Mouse (Mus musculus) kidney, embryonic 15.5 days (tissue): ENCODE data around the gene Scpep1. TPM values are rescaled to one million over a fixed set of nuclear protein-coding genes. Genes with fewer than 3 reads are reported as not detected.
"Not testable (repeated sequence)": the region's sequence is repeated elsewhere in the genome, so short reads cannot be mapped to it uniquely, and the experiment has no call there.

Experiments
- ATAC-seq: fragments of 200-750 bp; cut with Nextera tagmentation; replicated peaks from 2 replicates; pipeline ENCODE4 v1.8.0; 2017; ENCODE audit warnings: moderate TSS enrichment; ENCODE audit not compliant: low FRiP score
- H3K27ac ChIP-seq: fragments of 300-500 bp; sonication (generic); 2 replicates; pipeline ENCODE4 v1.5.1; 2015; ENCODE audit warnings: mild to moderate bottlenecking, inconsistent platforms
- H3K27me3 ChIP-seq: fragments of 300-500 bp; sonication (generic); 2 replicates; pipeline ENCODE4 v1.6.1; 2015; ENCODE audit warnings: inconsistent platforms
- H3K36me3 ChIP-seq: fragments of 300-500 bp; sonication (generic); 2 replicates; pipeline ENCODE4 v1.6.1; 2015; ENCODE audit warnings: inconsistent platforms
- H3K4me1 ChIP-seq: fragments of 300-500 bp; sonication (generic); 2 replicates; pipeline ENCODE4 v1.6.1; 2015; ENCODE audit warnings: inconsistent platforms
- H3K4me2 ChIP-seq: fragments of 300-500 bp; sonication (generic); 2 replicates; pipeline ENCODE4 v1.6.1; 2015; ENCODE audit warnings: moderate library complexity, mild to moderate bottlenecking, inconsistent platforms
- H3K4me3 ChIP-seq: fragments of 300-500 bp; sonication (generic); replicated peaks from 2 replicates; pipeline ENCODE4 v1.5.1; 2015; ENCODE audit warnings: mild to moderate bottlenecking, inconsistent platforms
- H3K9ac ChIP-seq: fragments of 300-500 bp; sonication (generic); 2 replicates; pipeline ENCODE4 v1.6.1; 2015; ENCODE audit warnings: mild to moderate bottlenecking, inconsistent platforms
- H3K9me3 ChIP-seq: fragments of 300-500 bp; sonication (generic); replicated peaks from 2 replicates; pipeline ENCODE4 v1.6.1; 2016; ENCODE audit warnings: inconsistent platforms
- WGBS: fragments of 180-500 bp; shearing (Covaris S2); methylation state at CpG from one replicate; pipeline ENCODE4 v1.1.7; 2015; ENCODE audit warnings: mixed read lengths; 5-methylcytosine and 5-hydroxymethylcytosine counted together
- polyA plus RNA-seq: library from polyadenylated mRNA; unstranded; fragments of >200 nt; fragmentation: Nextera tagmentation; extraction: Ambion mirVana; gene quantifications from 2 replicates; pipeline ENCODE4 v1.2.1, GENCODE M21; 2015

The Scpep1 gene
- polyA plus RNA-seq, 1 experiment from 2014 or later: 130 TPM

GRCm38 (mm10) chr11:88891921-88892561, 63.2 kb downstream of the Scpep1 start:
- not testable (repeated sequence) for H3K27ac ChIP-seq, H3K27me3 ChIP-seq, H3K9me3 ChIP-seq, H3K9ac ChIP-seq, H3K36me3 ChIP-seq, H3K4me3 ChIP-seq, ATAC-seq, H3K4me1 ChIP-seq, H3K4me2 ChIP-seq
- WGBS: 96% methylated on average over 17 of the region's 24 CpGs

GRCm38 (mm10) chr11:88891446-88891845, 63.8 kb downstream of the Scpep1 start:
- WGBS: 98% methylated on average over 9 of the region's 12 CpGs
- H3K4me1 ChIP-seq, H3K27me3 ChIP-seq, H3K4me2 ChIP-seq, ATAC-seq, H3K9me3 ChIP-seq, H3K27ac ChIP-seq, H3K36me3 ChIP-seq, H3K4me3 ChIP-seq, H3K9ac ChIP-seq: not testable (repeated sequence)

GRCm38 (mm10) chr11:88890904-88891303, 64.4 kb downstream of the Scpep1 start:
- not testable (repeated sequence) for H3K9me3 ChIP-seq, ATAC-seq, H3K4me1 ChIP-seq, H3K4me3 ChIP-seq, H3K27ac ChIP-seq, H3K36me3 ChIP-seq, H3K9ac ChIP-seq, H3K27me3 ChIP-seq, H3K4me2 ChIP-seq
- 90% methylated on average over 8 of the region's 11 CpGs for WGBS

- 87% methylated on average over 2 of the region's 2 CpGs for WGBS
- no peak overlapping the region for H3K9ac ChIP-seq
- no peak for ATAC-seq
- no peaks in the 10 kb centered on the region for H3K27me3 ChIP-seq
- H3K4me3 ChIP-seq: no peak overlapping the region
- H3K9me3 ChIP-seq: no peaks in the 10 kb centered on the region
- no peaks in the 10 kb centered on the region for H3K4me1 ChIP-seq
- H3K36me3 ChIP-seq: no peaks in the 10 kb centered on the region
- no peak overlapping the region for H3K27ac ChIP-seq
- no peak overlapping the region for H3K4me2 ChIP-seq
Measured at GRCm38 (mm10) chr11:88888996-88889395, 66.3 kb downstream of the Scpep1 start.

- Histone ChIP-seq H3K9ac (no peak overlapping the region), H3K27me3 (no peaks in the 10 kb centered on the region), H3K4me2 (no peak overlapping the region), H3K9me3 (no peaks in the 10 kb centered on the region), H3K4me1 (no peaks in the 10 kb centered on the region), H3K36me3 (no peaks in the 10 kb centered on the region), H3K27ac (no peak overlapping the region), H3K4me3 (no peak overlapping the region)
- 65% methylated on average over 8 of the region's 8 CpGs for WGBS
- ATAC-seq: no peak
Measured at GRCm38 (mm10) chr11:88884376-88885065, 70.7 kb downstream of the Scpep1 start.

- ATAC-seq: no peak
- Histone ChIP-seq H3K4me3 (no peak overlapping the region), H3K4me2 (no peak overlapping the region), H3K27ac (no peak overlapping the region), H3K27me3 (peaks cover 7% of the 10 kb centered on the region; the same call in 1 of the 2 replicates), H3K4me1 (peaks cover 5% of the 10 kb centered on the region), H3K9ac (no peak overlapping the region), H3K9me3 (no peaks in the 10 kb centered on the region), H3K36me3 (no peaks in the 10 kb centered on the region)
- WGBS: 90% methylated on average over 12 of the region's 12 CpGs
Measured at GRCm38 (mm10) chr11:88878011-88878410, 77.3 kb downstream of the Scpep1 start.

Other genes with a start within 250 kb of the Scpep1 start
- 29.1 and 29.3 TPM in 2 replicates for gene Msi2, start 237.0 kb downstream of the Scpep1 start, polyA plus RNA-seq
- 20.8 and 22.2 TPM in 2 replicates for gene Akap1, start 90.9 kb downstream of the Scpep1 start, polyA plus RNA-seq
- not detected in 2 replicates for gene Elobl, start 11.5 kb upstream of the Scpep1 start, polyA plus RNA-seq
- gene Coil, start 14.8 kb upstream of the Scpep1 start, polyA plus RNA-seq: 17.2 and 18.3 TPM in 2 replicates
- 14.5 and 16.4 TPM in 2 replicates for gene Trim25, start 43.9 kb upstream of the Scpep1 start, polyA plus RNA-seq
- gene Dgke, start 111.4 kb upstream of the Scpep1 start, polyA plus RNA-seq: 4.3 and 4.6 TPM in 2 replicates
- gene Gm525, start 118.4 kb upstream of the Scpep1 start, polyA plus RNA-seq: not detected in 2 replicates